Mouse (Mus musculus): Measurements from ENCODE around the gene Olfr1085. TPM values are rescaled to one million over a fixed set of nuclear protein-coding genes. Genes with fewer than 3 reads are reported as not detected.
"Not testable (repeated sequence)": the region's sequence is repeated elsewhere in the genome, so short reads cannot be mapped to it uniquely, and the experiment has no call there.

Gene Olfr1085
- total RNA-seq (2021): not detected
- long read RNA-seq: 0 reads

- DNase-seq (ENCODE audit: low spot score in 2 of 2): no peak
Observed at GRCm38 (mm10) chr2:86661919-86662318, at the start of gene Olfr1085. Gene Olfr1085, minus strand, starts transcription at chr2:86662019.

DNA sequence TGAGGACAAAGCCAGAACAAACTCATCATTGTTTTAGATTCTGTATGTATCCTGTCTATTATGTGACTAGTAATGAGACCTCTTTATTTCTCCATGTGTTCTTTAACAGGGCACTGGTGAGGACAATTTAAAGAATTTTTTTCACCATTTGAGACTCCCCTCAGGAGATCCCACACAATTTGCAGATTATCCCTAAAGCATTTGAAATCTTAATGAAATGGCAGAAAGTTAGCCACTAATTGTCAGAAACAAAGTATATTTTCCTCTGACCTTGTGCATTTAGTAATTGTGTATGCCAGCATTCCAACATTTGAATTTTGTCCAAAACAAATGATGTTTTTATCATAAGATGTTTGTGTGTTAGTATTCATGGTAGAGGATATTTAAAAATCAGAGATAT, 36.5 kb upstream of the Olfr1085 start, which contains the start of gene Olfr1087:
Olfr1087 (minus strand) TSS at position 101 of the 400 bp plus-strand sequence.
- DNase-seq (ENCODE audit: low spot score in 2 of 2): no peak

DNA sequence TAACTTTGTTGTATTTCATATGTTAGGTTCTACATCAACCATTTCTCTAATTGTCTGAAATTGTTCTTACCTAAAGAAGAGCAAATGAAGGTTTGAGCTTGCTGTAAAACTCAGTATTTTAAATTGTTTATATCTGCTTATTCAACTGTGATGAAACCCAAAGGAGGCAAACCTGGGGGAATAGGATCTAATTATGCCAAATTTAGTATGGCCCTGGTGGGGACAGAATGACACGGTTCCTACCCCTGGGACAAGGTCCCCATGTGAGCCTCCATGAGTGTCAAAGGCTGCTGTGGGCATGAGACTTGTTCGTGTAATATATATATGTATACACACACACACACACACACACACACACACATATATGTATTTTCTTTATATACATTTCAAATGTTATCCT, 18.2 kb upstream of the Olfr1085 start, which contains the start of gene Olfr1086:
Olfr1086 (minus strand) TSS at position 101 of the 400 bp plus-strand sequence.
- DNase-seq (ENCODE audit: low spot score in 2 of 2): no peak

- not testable (repeated sequence) for DNase-seq (ENCODE audit: low spot score in 2 of 2)
Observed at GRCm38 (mm10) chr2:86639625-86640024, 22.2 kb downstream of the Olfr1085 start, which contains the start of gene Olfr1084. Gene Olfr1084, minus strand, starts transcription at chr2:86639725.

Other genes with a start within 250 kb of the Olfr1085 start
- not detected for gene Olfr1061, start 248.0 kb downstream of the Olfr1085 start, total RNA-seq (2021)
- not detected for gene Olfr1062, start 235.3 kb downstream of the Olfr1085 start, total RNA-seq (2021)
- not detected for gene Olfr1065, start 211.4 kb downstream of the Olfr1085 start, total RNA-seq (2021)
- gene Olfr1066, start 205.8 kb downstream of the Olfr1085 start, total RNA-seq (2021): not detected
- not detected for gene Olfr228, start 174.6 kb downstream of the Olfr1085 start, total RNA-seq (2021)
- not detected for gene Olfr1076, start 153.6 kb downstream of the Olfr1085 start, total RNA-seq (2021)
- not detected for gene Olfr1079, start 119.5 kb downstream of the Olfr1085 start, total RNA-seq (2021)
- gene Olfr1080, start 103.8 kb downstream of the Olfr1085 start, total RNA-seq (2021): not detected
- not detected for gene Olfr1082, start 63.1 kb downstream of the Olfr1085 start, total RNA-seq (2021)
- not detected for gene Olfr1084, start 22.3 kb downstream of the Olfr1085 start, total RNA-seq (2021)
- not detected for gene Olfr1086, start 18.1 kb upstream of the Olfr1085 start, total RNA-seq (2021)
- gene Olfr1087, start 36.4 kb upstream of the Olfr1085 start, total RNA-seq (2021): not detected
- not detected for gene Olfr1089, start 71.7 kb upstream of the Olfr1085 start, total RNA-seq (2021)
- gene Olfr1090, start 97.0 kb upstream of the Olfr1085 start, total RNA-seq (2021): not detected
- not detected for gene Olfr1093, start 120.5 kb upstream of the Olfr1085 start, total RNA-seq (2021)
- gene Olfr141, start 148.0 kb upstream of the Olfr1085 start, total RNA-seq (2021): not detected
- gene Olfr1094, start 162.6 kb upstream of the Olfr1085 start, total RNA-seq (2021): not detected
- not detected for gene Olfr1095, start 189.7 kb upstream of the Olfr1085 start, total RNA-seq (2021)
- gene Gm13723, start 212.8 kb upstream of the Olfr1085 start, total RNA-seq (2021): not detected
- not detected for gene Olfr1097, start 230.2 kb upstream of the Olfr1085 start, total RNA-seq (2021)